Mouse (Mus musculus) CH12.LX (cell line): ENCODE results near the gene Kcnd1. TPM values are rescaled to one million over a fixed set of nuclear protein-coding genes. Genes with fewer than 3 reads are reported as not detected.
A peak's percentile ranks its signal among the peaks of the same experiment; 100 is the strongest.

Experiments used
- DNase-seq: peaks from one replicate; pipeline ENCODE4 v3.0.0-alpha.2; 2013; ENCODE audit errors: extremely low read depth
- H3K27ac ChIP-seq: 2 replicates; pipeline ENCODE4 v1.5.1; 2012; ENCODE audit warnings: low read depth, mild to moderate bottlenecking, control low read depth, moderate library complexity; ENCODE audit not compliant: insufficient read depth
- H3K27me3 ChIP-seq: replicated peaks from 2 replicates; pipeline ENCODE3; 2012; ENCODE audit warnings: inconsistent platforms
- H3K36me3 ChIP-seq, 2 experiments: replicated peaks in 1 of 2; 2 replicates each; pipeline versions ENCODE3 to v1.6.1; 2012; ENCODE audit warnings: inconsistent platforms in 1 of 2, low read length in 1 of 2, mild to moderate bottlenecking in 1 of 2, mixed read lengths in 1 of 2, moderate library complexity in 1 of 2; ENCODE audit not compliant: control insufficient read depth in 1 of 2, insufficient read depth in 1 of 2
- H3K4me1 ChIP-seq, 2 experiments: 2 replicates each; pipeline ENCODE4 v1.6.1; 2012; ENCODE audit warnings: inconsistent platforms in 1 of 2, moderate library complexity in 1 of 2; ENCODE audit not compliant: insufficient read depth in 2 of 2, control insufficient read depth in 1 of 2
- H3K4me2 ChIP-seq: 2 replicates; pipeline ENCODE4 v1.6.1; 2012; ENCODE audit warnings: low read depth, mild to moderate bottlenecking, control low read depth; ENCODE audit not compliant: poor library complexity, insufficient read depth, severe bottlenecking
- H3K4me3 ChIP-seq, 3 experiments: fragments of 150-350 bp in 1 of 3; sonication (generic) in 1 of 3; replicated peaks in 1 of 3; 2 replicates each; pipeline versions ENCODE3 to v1.5.1; 2011 to 2012; ENCODE audit warnings: low read depth in 2 of 3, low read length in 2 of 3, mild to moderate bottlenecking in 2 of 3, moderate library complexity in 2 of 3, control low read depth in 1 of 3, improper control_type of control experiment in 1 of 3, inconsistent platforms in 1 of 3, mixed read lengths in 1 of 3; ENCODE audit not compliant: poor library complexity in 1 of 3
- H3K79me2 ChIP-seq: replicated peaks from 2 replicates; pipeline ENCODE4 v1.6.1; 2012; ENCODE audit warnings: mild to moderate bottlenecking, moderate library complexity; ENCODE audit not compliant: control insufficient read depth, poor library complexity, insufficient read depth, severe bottlenecking; ENCODE audit errors: extremely low read depth
- H3K9ac ChIP-seq: 2 replicates; pipeline ENCODE4 v1.6.1; 2012; ENCODE audit warnings: low read depth, mild to moderate bottlenecking, control low read depth, moderate library complexity; ENCODE audit not compliant: insufficient read depth
- H3K9me3 ChIP-seq: replicated peaks from 2 replicates; pipeline ENCODE3; 2012; ENCODE audit warnings: low read length, inconsistent platforms, mixed read lengths
- CHD2 ChIP-seq: IDR thresholded peaks from 2 replicates; pipeline ENCODE4 v1.6.1; 2011; ENCODE audit warnings: low read length, improper control_type of control experiment
- E2F4 ChIP-seq: IDR thresholded peaks from 2 replicates; pipeline ENCODE4 v1.6.1; 2011; ENCODE audit warnings: low read depth, low read length, improper control_type of control experiment; ENCODE audit not compliant: insufficient replicate concordance
- ELF1 ChIP-seq: IDR thresholded peaks from 2 replicates; pipeline ENCODE4 v1.6.1; 2014; ENCODE audit warnings: low read depth, mild to moderate bottlenecking, inconsistent platforms, low read length, improper control_type of control experiment
- EP300 ChIP-seq: IDR thresholded peaks from 2 replicates; pipeline ENCODE4 v1.6.1; 2011; ENCODE audit warnings: low read length, improper control_type of control experiment
- ETS1 ChIP-seq: conservative IDR thresholded peaks from 2 replicates; pipeline ENCODE4 v1.6.1; 2012; ENCODE audit warnings: low read depth, mild to moderate bottlenecking, inconsistent platforms, low read length, improper control_type of control experiment, moderate library complexity
- GABPA ChIP-seq: IDR thresholded peaks from 2 replicates; pipeline ENCODE4 v1.6.1; 2012; ENCODE audit warnings: low read depth, low read length, improper control_type of control experiment, inconsistent platforms; ENCODE audit not compliant: insufficient replicate concordance
- JUN ChIP-seq: IDR thresholded peaks from 2 replicates; pipeline ENCODE4 v1.6.1; 2011; ENCODE audit warnings: low read depth, mild to moderate bottlenecking, low read length, improper control_type of control experiment, moderate library complexity; ENCODE audit not compliant: insufficient read depth
- KAT2A ChIP-seq: IDR thresholded peaks from 2 replicates; pipeline ENCODE4 v1.6.1; 2012; ENCODE audit warnings: low read length, improper control_type of control experiment, inconsistent platforms; ENCODE audit not compliant: insufficient replicate concordance
- MAFK ChIP-seq: IDR thresholded peaks from 2 replicates; pipeline ENCODE4 v1.6.1; 2011; ENCODE audit warnings: low read length, improper control_type of control experiment; ENCODE audit not compliant: insufficient replicate concordance
- MAX ChIP-seq: IDR thresholded peaks from 2 replicates; pipeline ENCODE4 v1.6.1; 2011; ENCODE audit warnings: low read length, improper control_type of control experiment
- NELFE ChIP-seq: IDR thresholded peaks from 2 replicates; pipeline ENCODE4 v1.6.1; 2011; ENCODE audit warnings: low read depth, low read length, improper control_type of control experiment
- PAX5 ChIP-seq: IDR thresholded peaks from 2 replicates; pipeline ENCODE4 v1.6.1; 2012; ENCODE audit warnings: low read length, inconsistent platforms, mixed read lengths
- POLR2A ChIP-seq: IDR thresholded peaks from 2 replicates; pipeline ENCODE4 v1.6.1; 2011; ENCODE audit warnings: low read depth, mild to moderate bottlenecking, improper control_type of control experiment, low read length
- POLR2AphosphoS2 ChIP-seq: IDR thresholded peaks from 2 replicates; pipeline ENCODE4 v1.6.1; 2011; ENCODE audit warnings: low read depth, low read length, improper control_type of control experiment
- RAD21 ChIP-seq: IDR thresholded peaks from 2 replicates; pipeline ENCODE4 v1.6.1; 2011; ENCODE audit warnings: low read depth, mild to moderate bottlenecking, low read length, improper control_type of control experiment, moderate library complexity
- RCOR1 ChIP-seq: conservative IDR thresholded peaks from 2 replicates; pipeline ENCODE4 v1.6.1; 2012; ENCODE audit warnings: low read depth, mild to moderate bottlenecking, inconsistent platforms, low read length, improper control_type of control experiment
- TBP ChIP-seq: conservative IDR thresholded peaks from 2 replicates; pipeline ENCODE4 v1.6.1; 2011; ENCODE audit warnings: low read depth, low read length, improper control_type of control experiment
- UBTF ChIP-seq: IDR thresholded peaks from 2 replicates; pipeline ENCODE4 v1.6.1; 2012; ENCODE audit warnings: low read depth, mild to moderate bottlenecking, inconsistent platforms, low read length, improper control_type of control experiment, moderate library complexity
- USF1 ChIP-seq: IDR thresholded peaks from 2 replicates; pipeline ENCODE4 v1.6.1; 2014; ENCODE audit warnings: low read depth, mild to moderate bottlenecking, inconsistent platforms, low read length, improper control_type of control experiment
- ZKSCAN1 ChIP-seq: IDR thresholded peaks from 2 replicates; pipeline ENCODE4 v1.6.1; 2012; ENCODE audit warnings: low read depth, inconsistent platforms, low read length, improper control_type of control experiment, borderline replicate concordance
- ZMIZ1 ChIP-seq: IDR thresholded peaks from 2 replicates; pipeline ENCODE4 v1.6.1; 2012; ENCODE audit warnings: low read depth, mild to moderate bottlenecking, inconsistent platforms, low read length, improper control_type of control experiment
- ZNF384 ChIP-seq: IDR thresholded peaks from 2 replicates; pipeline ENCODE4 v1.6.1; 2012; ENCODE audit warnings: low read depth, low read length, improper control_type of control experiment, inconsistent platforms
- dilution Hi-C: fragments of 300-500 bp; cut with MboI; formaldehyde crosslinking; loops from 2 replicates; pipeline ENCODE4 v1.14.3; 2020; ENCODE audit warnings: low sequenced_read_pairs; ENCODE audit not compliant: extremely low pct_unique_long_range_greater_than_20kb, extremely low pct_ligation_motif_present
- in situ Hi-C: fragments of 300-500 bp; cut with MboI; formaldehyde crosslinking; loops from 3 replicates; pipeline ENCODE4 v1.14.3; 2019; ENCODE audit warnings: low sequenced_read_pairs, low pct_ligation_motif_present, low pct_unique_long_range_greater_than_20kb, mixed read lengths
- polyA plus RNA-seq: library from polyadenylated mRNA; unstranded; fragments of >175 nt; gene quantifications from 2 replicates; pipeline ENCODE4 v1.2.1, GENCODE M21; 2012; ENCODE audit warnings: low read depth; ENCODE audit not compliant: insufficient read length
- total RNA-seq, 2 experiments: library from RNA; depleted of rRNA; stranded (reverse); fragments of 300-350 nt in 1 of 2; fragments of >200 nt in 1 of 2; gene quantifications; 2 replicates each; pipeline ENCODE4 v1.2.3; 2012 to 2014

The Kcnd1 gene
- total and polyA plus RNA-seq, 3 experiments: 0.51 to 3.4 (median 0.63) TPM

DNA sequence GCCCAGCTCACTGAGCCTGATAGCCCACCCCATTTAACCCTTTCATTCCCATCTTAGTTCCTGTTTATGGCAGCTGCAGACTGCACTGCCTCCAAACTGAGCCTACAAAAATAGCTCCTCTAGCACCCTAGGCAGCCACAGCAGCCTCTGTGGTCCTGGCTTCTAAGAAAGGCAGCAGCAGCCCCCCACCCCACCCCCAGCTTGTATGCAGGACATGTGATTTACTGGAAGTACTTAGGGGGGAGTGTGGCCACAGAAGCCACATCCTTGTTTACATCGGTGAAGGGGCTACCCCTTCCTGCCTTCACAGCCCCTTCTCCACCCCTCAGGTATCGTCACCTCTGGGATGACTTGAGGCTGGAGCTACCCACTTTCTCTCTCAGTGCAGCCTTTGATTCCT, 43.3 kb downstream of the Kcnd1 start (continued):
- TF ChIP-seq MAX (peak; percentile 73), ETS1 (peak; percentile 86), RCOR1 (no peak; the same call in 1 of the 2 replicates), POLR2A (no peak), CHD2 (peak; percentile 87), ZNF384 (no peak), POLR2AphosphoS2 (peak; percentile 40; the same call in 1 of the 2 replicates), USF1 (peak; percentile 65), EP300 (peak; percentile 80), ELF1 (peak; percentile 38; the same call in 1 of the 2 replicates), MAFK (no peak), ZKSCAN1 (no peak), JUN (no peak), RAD21 (no peak), PAX5 (no peak), UBTF (no peak)
- TF ChIP-seq, all 38 proteins: peak for 16

DNA sequence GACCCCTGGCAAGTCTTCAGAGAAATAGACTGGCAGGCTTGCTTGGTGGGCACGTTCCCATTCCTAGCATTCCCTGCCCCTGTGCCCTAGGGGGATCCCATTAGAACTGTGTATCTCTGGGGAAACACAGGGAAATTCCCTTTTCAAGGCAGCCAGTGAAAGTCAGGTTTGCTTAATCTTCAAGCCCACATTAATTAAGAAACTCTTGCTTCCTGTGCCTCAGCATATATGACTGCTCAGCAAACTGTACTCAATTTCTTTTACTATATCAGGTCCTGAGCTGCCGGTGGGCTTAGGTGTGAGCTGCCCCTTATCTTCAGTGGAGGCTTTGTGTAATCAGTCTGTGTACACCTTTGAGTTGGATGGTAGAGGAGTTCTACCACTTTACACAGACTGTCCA, 43.7 kb downstream of the Kcnd1 start:
- no peak for TF ChIP-seq EP300
- TF ChIP-seq GABPA: no peak
- TF ChIP-seq E2F4: no peak
- 0 out of 2 replicates have a peak, but pooled peaks have one; percentile 16 for TF ChIP-seq TBP
- TF ChIP-seq KAT2A: no peak
- no peak for TF ChIP-seq ZMIZ1
- TF ChIP-seq NELFE: no peak
- no peak for TF ChIP-seq POLR2A
- TF ChIP-seq CHD2: no peak
- H3K27ac ChIP-seq: peak overlapping the region; percentile 98
- peaks cover 22% of the 10 kb centered on the region for H3K79me2 ChIP-seq
- no peak for DNase-seq
- dilution Hi-C loops (no loop called here), in situ Hi-C loops (no loop called here)
- H3K9ac ChIP-seq: peak overlapping the region; percentile 23; the same call in 1 of the 2 replicates
- H3K4me1 ChIP-seq: peaks cover 13 to 66% of the 10 kb centered on the region in 2 experiments
- no peaks in the 10 kb centered on the region for H3K9me3 ChIP-seq
- H3K4me2 ChIP-seq: peak overlapping the region; percentile 80
- no peak overlapping the region for H3K4me3 ChIP-seq
- H3K27me3 ChIP-seq: no peaks in the 10 kb centered on the region
- peaks cover 6 to 9% of the 10 kb centered on the region in 2 experiments for H3K36me3 ChIP-seq
